Mouse (Mus musculus): ENCODE data around the gene Zfp512b. TPM values are rescaled to one million over a fixed set of nuclear protein-coding genes. Genes with fewer than 3 reads are reported as not detected.
A peak's percentile ranks its signal among the peaks of the same experiment; 100 is the strongest.

Gene Zfp512b
- total RNA-seq, 2 experiments from 2014 or later: 70.6 to 105 TPM

DNA sequence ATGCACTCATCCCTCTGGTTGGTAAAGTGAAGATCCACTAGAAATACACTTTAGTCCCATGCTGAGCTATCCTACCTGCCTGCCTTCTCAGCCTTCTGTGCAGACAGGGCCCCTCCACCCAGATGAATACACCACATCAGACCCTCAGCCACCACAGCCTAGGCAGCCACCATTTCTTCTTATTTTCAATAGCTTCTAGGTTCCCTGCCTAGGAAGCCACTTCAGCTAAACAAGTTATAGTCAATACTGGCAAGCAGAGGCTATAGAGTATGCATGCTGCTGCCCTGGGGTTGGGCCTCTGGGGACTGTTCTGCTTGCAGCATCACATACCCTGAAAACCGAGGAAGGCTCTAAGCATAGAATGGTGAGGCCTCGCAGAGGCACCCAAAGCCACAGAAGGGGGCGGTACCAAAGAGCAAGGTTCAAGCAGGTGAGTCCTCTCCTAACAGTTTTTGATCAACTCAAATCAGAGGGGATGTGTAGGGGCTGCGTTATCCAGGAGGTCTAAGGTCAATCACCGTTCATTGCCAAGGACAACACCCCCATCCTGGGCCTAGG, 996 bp downstream of the Zfp512b start, which contains the start of gene Prpf6:
TSS of gene Prpf6 (plus strand) at position 341 of the 558 bp plus-strand sequence.
- DNase-seq (ENCODE audit: low spot score in 2 of 2): no peak
- intact Hi-C loops (cut with DNase I): loop anchor here (1.0 kb wide), 1 partner anchor 71 kb away; the partner anchor contains the start of gene Dnajc5

DNA sequence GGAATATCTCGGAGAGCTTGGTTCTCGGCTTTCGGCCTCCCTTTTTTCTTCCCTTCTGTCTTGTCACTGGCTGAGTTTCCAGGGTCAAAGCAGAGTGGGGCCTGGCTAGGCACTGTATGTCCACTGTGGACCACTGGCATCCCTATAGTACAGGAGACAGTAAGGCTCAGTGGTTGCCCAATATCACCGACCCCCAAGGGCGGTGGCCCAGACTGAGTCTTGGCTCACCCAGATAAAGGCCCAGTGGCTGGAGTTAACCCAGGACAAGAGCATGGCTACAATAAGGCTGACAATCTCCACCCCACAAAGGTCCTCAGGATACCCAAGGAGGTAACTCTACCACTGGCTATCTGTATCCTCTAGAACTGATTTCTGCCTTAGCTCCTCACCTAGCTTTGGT, 2.1 kb downstream of the Zfp512b start:
- intact Hi-C loops (cut with DNase I): no loop called here
- DNase-seq (ENCODE audit: low spot score in 2 of 2): no peak

DNA sequence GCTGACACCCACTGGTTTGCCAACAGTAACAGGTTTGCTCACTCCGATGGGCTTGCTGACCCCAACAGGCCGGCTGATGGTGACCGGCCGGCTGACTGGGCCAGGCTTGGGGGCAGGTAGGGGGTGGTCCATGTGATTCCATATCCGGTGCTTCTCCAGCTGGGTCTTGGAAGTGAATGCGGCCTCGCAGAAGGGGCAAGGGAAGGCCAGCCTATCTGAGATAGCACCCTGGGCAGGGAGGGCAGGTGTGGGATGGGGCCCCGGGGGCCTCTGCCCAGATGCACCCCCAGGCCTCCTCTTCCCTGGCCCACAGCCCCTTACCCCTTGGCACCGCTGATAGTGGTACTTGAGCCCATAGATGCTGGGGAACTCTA, 2.9 kb downstream of the Zfp512b start:
- intact Hi-C loops (cut with DNase I): no loop called here
- no peak for DNase-seq (ENCODE audit: low spot score in 2 of 2)

DNA sequence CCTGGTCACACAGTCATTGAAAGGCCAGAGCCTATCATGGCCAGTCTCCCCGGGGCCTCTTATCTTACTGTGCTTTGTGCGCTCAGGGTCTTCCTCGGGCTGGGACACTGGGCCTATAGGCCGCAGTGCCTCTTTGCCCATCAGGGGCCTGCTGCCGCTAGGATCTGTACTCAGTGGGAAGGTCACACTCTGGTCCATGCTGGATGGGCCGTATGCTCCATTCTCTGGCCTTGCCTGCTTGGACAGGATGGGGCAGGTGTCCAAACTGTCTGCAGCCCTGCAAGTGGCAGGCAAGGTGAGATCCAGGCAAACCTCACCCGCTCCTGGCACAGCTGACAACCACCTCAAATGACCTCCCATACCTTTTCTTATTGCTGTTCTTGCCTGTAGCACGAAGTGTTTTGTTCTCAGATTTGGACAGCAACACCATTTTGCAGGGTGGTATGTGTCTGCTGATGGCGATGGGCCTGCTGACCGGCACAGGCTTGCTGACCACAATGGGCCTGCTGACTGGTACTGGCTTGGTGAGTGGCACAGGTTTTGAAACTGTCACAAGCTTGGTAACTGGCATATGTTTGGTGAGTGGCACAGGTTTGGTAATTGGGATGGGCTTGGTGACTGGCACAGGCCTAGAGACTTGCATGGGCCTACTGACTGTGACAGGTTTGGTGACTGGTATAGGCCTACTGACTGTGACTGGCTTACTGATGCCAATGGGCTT, 3.4 kb downstream of the Zfp512b start:
- DNase-seq (ENCODE audit: low spot score in 2 of 2): no peak
- intact Hi-C loops (cut with DNase I): no loop called here

DNA sequence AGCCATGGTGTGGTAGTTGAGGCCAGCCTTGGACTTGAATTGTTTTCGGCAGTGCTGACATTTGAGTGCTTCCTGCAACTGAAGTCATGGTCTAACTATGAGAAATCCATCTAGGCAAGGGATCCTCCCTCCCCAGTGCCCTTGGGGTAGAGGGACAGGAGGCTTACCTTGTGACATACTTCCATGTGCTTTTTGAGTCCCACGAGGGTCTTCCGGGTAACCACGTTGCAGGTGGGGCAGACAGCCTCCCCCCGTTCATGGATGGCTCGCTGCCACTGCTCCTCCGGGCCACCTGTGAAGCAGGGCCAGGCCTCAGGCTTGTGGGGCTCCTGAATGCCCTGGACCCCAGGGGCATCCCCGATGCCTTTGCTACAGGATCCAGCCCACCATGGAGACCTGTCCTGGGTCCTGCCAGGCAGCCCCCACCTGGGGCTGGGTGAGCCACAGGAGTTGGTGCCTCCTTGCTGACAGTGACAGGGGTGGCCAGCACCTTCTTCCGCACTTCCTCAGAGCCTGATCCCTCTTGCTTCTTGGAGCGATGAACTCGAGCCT, 4.3 kb downstream of the Zfp512b start:
- no peak for DNase-seq (ENCODE audit: low spot score in 2 of 2)
- intact Hi-C loops (cut with DNase I): no loop called here

DNA sequence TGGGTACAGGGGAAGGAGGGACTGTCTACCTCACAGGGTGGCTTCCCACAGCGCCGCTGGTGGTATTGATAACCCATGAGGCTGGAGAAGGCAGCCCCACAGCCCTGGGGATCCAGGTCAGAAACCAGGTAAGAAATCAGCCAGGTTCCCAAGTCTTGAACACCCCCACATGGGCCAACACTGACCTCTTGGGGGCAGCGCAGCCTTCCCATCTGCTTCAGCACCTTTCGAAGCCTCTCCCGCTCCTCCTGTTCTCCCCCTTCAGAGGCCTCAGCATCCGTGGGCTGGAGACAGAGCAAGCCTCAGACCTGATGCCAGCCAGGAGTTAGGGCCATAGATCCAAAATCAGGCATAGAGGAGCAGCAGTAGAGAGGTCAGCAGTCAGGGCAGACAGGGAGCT, 4.8 kb downstream of the Zfp512b start:
- intact Hi-C loops (cut with DNase I): no loop called here
- DNase-seq (ENCODE audit: low spot score in 2 of 2): peak in 1 of 2 experiments; percentile 2

DNA sequence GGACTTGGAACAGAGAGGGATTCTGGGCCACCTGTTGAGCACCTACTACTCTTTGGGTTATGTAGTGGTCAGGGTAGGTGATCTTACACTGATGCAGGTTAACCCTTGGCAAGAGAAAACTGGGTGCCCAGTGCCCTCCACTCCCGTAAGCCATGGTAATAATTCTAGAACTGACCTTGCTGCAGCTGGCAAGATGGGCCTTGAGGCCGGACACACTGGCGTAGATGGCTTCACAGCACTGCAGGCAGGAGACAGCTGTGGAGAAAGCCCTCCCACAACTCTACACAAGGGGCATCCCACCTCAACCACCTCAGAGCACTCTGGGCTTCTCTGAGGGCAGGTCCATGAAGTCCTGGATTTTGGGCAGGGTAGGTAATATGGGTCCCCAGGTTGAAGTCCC, 6.5 kb downstream of the Zfp512b start:
- intact Hi-C loops (cut with DNase I): no loop called here
- DNase-seq (ENCODE audit: low spot score in 2 of 2): no peak

DNA sequence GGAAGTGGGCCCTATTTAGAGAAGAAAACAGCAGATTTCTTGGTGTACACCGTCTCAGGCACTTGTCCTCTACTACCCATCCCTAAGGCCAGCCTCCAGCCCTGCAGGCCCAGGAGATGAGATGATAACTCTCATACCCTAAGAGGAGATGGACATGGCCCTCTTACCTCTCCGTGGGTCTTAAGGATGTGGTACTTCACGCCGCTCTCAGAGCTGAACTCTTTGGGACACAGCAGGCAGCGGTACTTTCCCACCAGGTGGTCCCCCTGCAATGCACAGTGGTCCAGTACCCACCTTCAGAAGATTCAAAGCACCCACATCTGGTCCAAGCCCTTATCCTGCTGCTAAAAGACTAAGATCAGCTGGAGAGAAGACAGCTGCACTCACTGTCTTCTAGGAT, 7.1 kb downstream of the Zfp512b start:
- intact Hi-C loops (cut with DNase I): no loop called here
- no peak for DNase-seq (ENCODE audit: low spot score in 2 of 2)

DNA sequence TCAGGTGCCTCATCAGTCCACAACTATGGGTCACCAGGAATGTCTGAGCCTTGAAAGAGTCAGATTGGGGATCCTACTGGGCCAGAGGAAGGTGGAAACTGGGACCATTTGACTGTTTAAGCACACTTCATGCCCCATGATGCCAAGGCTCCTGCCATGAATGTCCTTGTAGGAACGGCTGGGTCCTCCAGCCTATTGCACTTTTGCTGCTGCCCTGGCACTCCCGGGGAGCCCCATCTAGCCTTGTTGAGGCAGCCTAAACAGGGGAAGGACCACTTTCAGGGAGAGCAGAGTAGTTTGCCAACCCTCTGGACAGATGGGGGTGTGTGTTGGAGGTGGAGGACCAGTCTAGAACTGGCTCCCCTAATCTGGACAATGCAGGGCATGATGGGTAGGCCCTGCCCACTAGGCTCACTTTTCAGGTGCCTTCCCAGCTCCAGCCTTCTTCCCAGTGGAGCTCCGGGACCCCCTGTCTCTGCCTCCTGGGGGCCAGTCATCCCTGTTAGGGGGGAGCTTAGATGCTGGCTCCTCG, 8.1 kb downstream of the Zfp512b start, which contains the start of gene Uckl1:
TSS of gene Uckl1 (minus strand) at position 482 of the 532 bp plus-strand sequence.
- intact Hi-C loops (cut with DNase I): loop anchor here (5.0 kb wide), 1 partner anchor 192 kb away; no protein-coding TSS in a partner anchor

DNA sequence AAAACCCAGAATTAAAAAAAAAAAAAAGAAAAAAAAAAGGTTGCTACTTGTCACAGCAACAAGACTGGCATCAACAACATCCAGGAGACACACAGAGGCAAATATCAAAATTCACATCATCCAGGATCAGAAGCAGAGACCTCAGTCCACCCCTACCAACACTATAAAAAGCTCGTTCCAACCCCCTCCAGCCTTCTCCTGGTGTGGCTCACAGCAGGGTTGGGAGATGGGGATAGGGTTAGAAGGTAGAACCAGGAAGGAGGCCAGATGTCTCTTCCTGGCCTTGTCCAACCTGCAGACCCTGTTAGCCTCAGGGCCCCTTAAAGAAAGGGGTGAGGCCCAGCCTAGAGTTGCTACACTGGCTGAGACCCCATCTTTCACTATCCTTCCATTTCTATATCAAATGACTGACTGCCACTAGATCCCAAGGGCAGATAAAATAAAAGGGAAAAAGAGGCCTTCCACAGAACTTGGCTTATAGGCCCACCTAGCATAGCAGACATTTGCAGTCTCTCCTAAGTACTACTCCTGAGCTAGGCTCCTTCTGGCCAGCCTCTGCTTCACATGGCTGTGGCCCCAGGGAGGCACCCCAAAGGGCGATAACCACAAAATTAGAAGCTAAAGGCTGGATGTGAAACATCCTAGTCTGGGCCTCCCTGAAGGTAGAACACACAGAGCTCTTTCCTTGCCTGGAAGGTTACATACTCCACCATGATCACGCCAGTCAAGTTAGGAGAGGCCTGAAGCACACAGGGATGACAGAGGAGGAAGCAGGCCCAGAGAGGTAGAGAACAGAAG, 8.9 kb downstream of the Zfp512b start:
- peak in 1 of 2 experiments; percentile 2 for DNase-seq (ENCODE audit: low spot score in 2 of 2)
- intact Hi-C loops (cut with DNase I): loop anchor here (5.0 kb wide), 1 partner anchor 191 kb away; no protein-coding TSS in a partner anchor

More for the DNA sequence above, 8.1 kb downstream of the Zfp512b start, which contains the start of gene Uckl1:
- peak in 1 of 2 experiments; percentile 4 for DNase-seq (ENCODE audit: low spot score in 2 of 2)

DNA sequence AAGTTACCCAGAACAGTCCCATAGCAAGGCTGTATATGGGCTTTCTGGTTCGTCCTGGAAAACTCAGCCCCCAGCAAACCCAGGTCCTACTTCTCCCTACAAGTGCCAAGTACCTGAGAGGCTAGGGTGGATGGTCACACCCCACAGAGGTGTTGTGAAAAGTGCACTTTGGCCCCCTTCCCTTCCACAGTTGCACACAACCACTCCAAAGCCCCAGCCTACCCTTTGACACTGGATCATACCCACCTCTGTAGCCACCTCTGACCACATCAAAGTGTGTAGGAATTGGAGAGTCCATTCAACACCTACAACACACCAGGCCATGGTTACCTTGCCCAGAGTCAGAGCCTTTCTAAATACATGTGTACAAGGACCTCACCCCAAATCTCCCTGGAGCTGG, 9.7 kb downstream of the Zfp512b start:
- intact Hi-C loops (cut with DNase I): loop anchor here (5.0 kb wide), 1 partner anchor 191 kb away; no protein-coding TSS in a partner anchor
- DNase-seq (ENCODE audit: low spot score in 2 of 2): peak in 1 of 2 experiments; percentile 3

DNA sequence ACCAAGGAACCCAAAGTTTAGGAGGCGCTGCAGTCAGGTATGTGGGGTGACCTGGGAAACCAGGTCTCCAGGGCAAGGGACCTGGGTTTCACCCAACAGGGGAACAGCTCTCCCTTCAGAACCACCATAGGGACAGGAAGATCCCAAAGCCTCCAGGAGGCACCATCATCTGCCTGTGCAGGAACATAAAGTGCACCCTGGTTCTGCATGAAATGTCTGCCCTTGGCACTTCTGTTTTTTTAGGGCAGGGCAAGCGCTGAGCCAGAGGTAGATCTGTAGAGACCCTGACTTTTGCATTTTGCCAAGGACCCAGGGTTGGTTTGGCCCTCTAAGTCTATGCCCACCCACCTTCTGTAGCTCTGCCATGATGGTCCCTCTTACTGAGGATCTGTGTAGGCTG, 10.2 kb downstream of the Zfp512b start:
- intact Hi-C loops (cut with DNase I): loop anchor here (5.0 kb wide), 1 partner anchor 190 kb away; no protein-coding TSS in a partner anchor
- no peak for DNase-seq (ENCODE audit: low spot score in 2 of 2)

DNA sequence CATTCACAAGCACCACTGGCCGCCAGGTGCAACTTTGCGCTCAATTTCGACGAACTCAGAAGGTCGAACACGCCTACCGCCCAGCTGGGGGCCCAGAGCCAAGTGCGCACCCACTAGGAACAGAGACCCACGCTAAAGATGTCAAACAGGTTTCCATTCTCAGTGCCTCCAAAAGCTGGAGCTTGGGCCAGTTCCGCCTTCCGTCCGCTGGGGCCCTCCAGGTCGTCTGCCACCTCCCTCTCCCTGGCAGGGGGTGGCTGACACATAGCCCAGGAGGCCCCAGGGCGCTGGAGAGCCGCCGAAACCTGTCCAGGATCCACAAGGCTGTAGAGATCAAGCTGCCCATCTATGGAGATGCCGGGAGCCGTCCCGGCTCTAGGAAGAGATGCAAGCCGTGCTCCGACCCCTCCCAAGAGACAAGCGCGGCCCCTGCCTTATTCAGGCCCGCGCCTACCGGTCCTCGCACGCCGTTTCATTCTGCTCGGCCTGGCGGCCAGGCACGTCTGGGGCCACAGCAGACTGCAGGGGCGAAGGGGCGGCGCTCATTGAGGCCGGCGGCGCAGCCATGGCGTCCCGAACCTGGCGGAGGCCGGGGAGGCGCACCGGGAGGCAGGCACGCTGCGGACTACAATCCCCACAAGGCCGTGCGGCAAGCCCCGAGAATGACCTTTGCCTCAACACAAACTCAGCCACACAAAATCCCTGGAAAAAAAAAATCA, 11.0 kb downstream of the Zfp512b start:
- intact Hi-C loops (cut with DNase I): loop anchor here (5.0 kb wide), 1 partner anchor 189 kb away; no protein-coding TSS in a partner anchor
- DNase-seq (ENCODE audit: low spot score in 2 of 2): peak; percentile 88 to 89

DNA sequence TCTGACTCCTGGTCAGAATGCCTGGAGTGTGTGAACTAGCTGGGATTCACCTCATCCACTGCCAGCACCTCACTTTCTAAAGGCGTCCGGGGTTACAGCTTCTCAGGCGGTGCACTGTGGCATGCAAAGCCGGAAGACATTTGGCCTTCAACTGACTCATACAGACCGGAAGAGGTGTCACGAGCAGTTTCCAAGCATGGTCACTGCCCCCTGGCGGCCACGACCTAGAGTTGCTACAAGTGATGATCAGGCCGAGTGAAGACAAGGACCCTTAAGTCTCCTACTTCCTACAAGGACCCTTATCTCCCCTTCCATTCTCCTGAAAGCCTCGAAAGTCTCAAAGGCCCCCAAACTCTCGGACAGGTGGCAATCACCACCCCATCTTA, 11.6 kb downstream of the Zfp512b start:
- intact Hi-C loops (cut with DNase I): loop anchor here (5.0 kb wide), 1 partner anchor 189 kb away; no protein-coding TSS in a partner anchor
- DNase-seq (ENCODE audit: low spot score in 2 of 2): peak; percentile 74 to 80

DNA sequence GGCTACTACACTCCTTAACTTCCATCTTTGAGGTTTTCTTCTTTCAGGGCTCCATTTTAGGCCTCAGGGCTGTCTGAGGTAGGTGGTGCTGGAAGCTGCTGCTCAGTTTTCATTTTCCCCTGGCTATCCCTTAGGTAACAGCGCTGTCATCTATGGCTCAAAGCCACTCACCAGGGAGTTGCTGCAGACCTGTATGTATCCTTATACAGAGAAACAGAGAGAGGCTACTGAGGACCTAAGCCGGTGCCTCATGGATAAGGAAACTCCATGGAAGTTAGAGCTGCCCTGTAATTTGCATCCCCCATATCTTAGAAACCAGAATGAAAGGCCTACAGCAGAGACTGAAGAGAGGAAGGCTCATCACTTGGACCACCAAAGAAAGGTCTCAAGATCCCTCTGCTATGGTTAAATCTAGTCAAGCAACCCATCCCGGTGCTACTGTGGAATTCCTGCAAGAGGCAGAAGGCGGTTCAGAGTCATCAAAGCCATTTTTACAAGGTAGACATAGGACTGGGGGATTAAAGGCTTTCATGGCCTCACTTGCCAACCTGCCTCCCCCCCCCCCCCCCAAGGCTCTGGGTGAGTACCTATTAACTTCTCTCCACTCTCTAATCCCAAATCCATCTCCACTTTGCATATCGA, 12.4 kb downstream of the Zfp512b start:
- DNase-seq (ENCODE audit: low spot score in 2 of 2): peak in 1 of 2 experiments; percentile 2
- intact Hi-C loops (cut with DNase I): loop anchor here (5.0 kb wide), 1 partner anchor 188 kb away; no protein-coding TSS in a partner anchor

DNA sequence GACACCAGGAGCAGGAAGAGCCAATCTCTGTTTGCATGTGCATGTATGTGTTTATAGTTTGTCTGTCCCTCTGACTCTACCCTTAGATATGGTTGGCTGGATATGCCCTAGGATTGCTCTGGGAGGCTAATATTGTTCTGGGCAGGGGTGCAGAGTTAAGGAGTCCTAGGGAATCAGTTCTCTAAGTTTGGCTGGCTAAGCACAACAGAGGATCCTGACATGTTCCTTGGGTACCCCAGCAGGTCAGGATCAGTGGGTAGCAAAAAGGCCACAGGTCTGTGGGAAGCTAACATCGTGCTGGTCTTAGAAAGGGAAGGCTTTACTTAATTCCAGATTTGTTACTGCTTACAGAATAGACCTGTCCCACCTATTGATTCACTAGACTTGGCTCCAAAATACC, 12.9 kb downstream of the Zfp512b start:
- intact Hi-C loops (cut with DNase I): loop anchor here (5.0 kb wide), 2 partner anchors 42 to 187 kb away; no protein-coding TSS in a partner anchor

DNA sequence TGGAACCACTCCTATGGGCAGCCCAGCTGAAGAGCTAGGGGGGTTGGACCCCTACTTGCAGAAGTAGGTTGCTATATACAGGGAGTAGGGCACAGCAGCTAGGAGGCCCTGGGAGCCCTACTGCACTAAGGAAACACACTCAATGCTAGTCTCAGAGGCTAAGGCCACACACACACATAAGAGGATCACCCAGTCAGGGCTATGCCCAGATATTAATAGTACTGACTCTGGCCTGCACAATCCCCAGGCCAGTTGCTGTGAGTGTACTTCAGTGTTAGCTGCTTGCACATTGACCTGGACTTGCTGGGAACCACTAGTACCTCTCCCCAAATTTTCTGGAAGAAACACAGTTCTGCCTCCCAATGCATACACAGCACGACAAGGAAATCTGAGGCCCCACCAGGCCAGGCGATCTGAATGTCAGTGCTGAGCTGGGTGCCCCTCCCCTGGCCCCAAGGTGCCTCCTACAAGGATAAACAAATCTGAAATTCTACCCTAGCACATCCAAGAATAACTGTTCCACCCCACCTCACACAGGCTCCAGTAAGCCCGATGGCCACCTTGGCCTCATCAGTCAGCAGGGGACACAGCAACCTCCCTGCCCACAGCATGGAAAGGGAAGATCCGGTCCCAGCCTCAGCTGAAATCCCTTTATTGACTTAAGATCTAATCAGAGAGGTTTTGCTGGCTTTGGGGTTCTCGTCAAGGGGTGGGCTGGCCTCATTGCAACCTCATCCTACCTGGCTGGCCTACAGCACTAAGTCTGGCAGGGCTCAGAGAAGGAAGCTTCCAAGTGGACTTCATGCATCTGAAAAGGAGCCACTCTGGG, 13.6 kb downstream of the Zfp512b start:
- peak in 1 of 2 experiments; percentile 3 for DNase-seq (ENCODE audit: low spot score in 2 of 2)
- intact Hi-C loops (cut with DNase I): loop anchor here (5.0 kb wide), 1 partner anchor 42 kb away; no protein-coding TSS in a partner anchor

More for the DNA sequence above, 12.9 kb downstream of the Zfp512b start:
- no peak for DNase-seq (ENCODE audit: low spot score in 2 of 2)
